Mouse (Mus musculus) bone marrow, adult 2 months (tissue): ENCODE data around the gene Gpc5.

ENCODE experiments used
- CTCF ChIP-seq: fragments of 200-500 bp; IDR thresholded peaks from 2 replicates; pipeline ENCODE4 v1.5.1; 2011; ENCODE audit warnings: low read length, control low read depth; ENCODE audit not compliant: control insufficient read depth, insufficient read depth
- POLR2A ChIP-seq: fragments of 200-500 bp; IDR thresholded peaks from 2 replicates; pipeline ENCODE4 v1.6.1; 2011; ENCODE audit warnings: low read depth, mild to moderate bottlenecking, control low read depth, low read length, borderline replicate concordance; ENCODE audit not compliant: control insufficient read depth

GRCm38 (mm10) chr14:115228075-115228474 is 136.1 kb downstream of the Gpc5 start:
- TF ChIP-seq CTCF (no peak), POLR2A (no peak)
